Mouse (Mus musculus) neural tube, embryonic 15.5 days (tissue): ENCODE measurements around the gene Evi5. TPM values are rescaled to one million over a fixed set of nuclear protein-coding genes. Genes with fewer than 3 reads are reported as not detected.

Experiments used
- ATAC-seq: fragments of 200-750 bp; cut with Nextera tagmentation; 2 replicates; pipeline ENCODE4 v1.8.0; 2017; ENCODE audit warnings: mild to moderate bottlenecking, moderate TSS enrichment, moderate library complexity; ENCODE audit not compliant: low FRiP score
- H3K27ac ChIP-seq: fragments of 300-500 bp; sonication (generic); replicated peaks from 2 replicates; pipeline ENCODE4 v1.5.1; 2015; ENCODE audit warnings: mild to moderate bottlenecking, inconsistent platforms
- H3K27me3 ChIP-seq: fragments of 300-500 bp; sonication (generic); replicated peaks from 2 replicates; pipeline ENCODE4 v1.6.1; 2015; ENCODE audit warnings: inconsistent platforms
- H3K36me3 ChIP-seq: fragments of 300-500 bp; sonication (generic); 2 replicates; pipeline ENCODE4 v1.6.1; 2015; ENCODE audit warnings: inconsistent platforms
- H3K4me1 ChIP-seq: fragments of 300-500 bp; sonication (generic); 2 replicates; pipeline ENCODE4 v1.6.1; 2015; ENCODE audit warnings: inconsistent platforms
- H3K4me2 ChIP-seq: fragments of 300-500 bp; sonication (generic); 2 replicates; pipeline ENCODE4 v1.6.1; 2015; ENCODE audit warnings: inconsistent platforms, mild to moderate bottlenecking, moderate library complexity
- H3K4me3 ChIP-seq: fragments of 300-500 bp; sonication (generic); replicated peaks from 2 replicates; pipeline ENCODE4 v1.5.1; 2015; ENCODE audit warnings: mild to moderate bottlenecking, inconsistent platforms
- H3K9ac ChIP-seq: fragments of 300-500 bp; sonication (generic); replicated peaks from 2 replicates; pipeline ENCODE4 v1.6.1; 2015; ENCODE audit warnings: mild to moderate bottlenecking, inconsistent platforms
- H3K9me3 ChIP-seq: fragments of 300-500 bp; sonication (generic); replicated peaks from 2 replicates; pipeline ENCODE4 v1.6.1; 2016; ENCODE audit warnings: inconsistent platforms
- WGBS: fragments of 180-500 bp; shearing (Covaris S2); methylation state at CpG from one replicate; pipeline ENCODE4 v1.1.7; 2015; ENCODE audit warnings: mixed read lengths; 5-methylcytosine and 5-hydroxymethylcytosine counted together
- polyA plus RNA-seq: library from polyadenylated mRNA; unstranded; fragments of >200 nt; fragmentation: Nextera tagmentation; extraction: Ambion mirVana; gene quantifications from 2 replicates; pipeline ENCODE4 v1.2.1, GENCODE M21; 2015

The Evi5 gene
- polyA plus RNA-seq, 1 experiment from 2014 or later, result 56.0 TPM

DNA sequence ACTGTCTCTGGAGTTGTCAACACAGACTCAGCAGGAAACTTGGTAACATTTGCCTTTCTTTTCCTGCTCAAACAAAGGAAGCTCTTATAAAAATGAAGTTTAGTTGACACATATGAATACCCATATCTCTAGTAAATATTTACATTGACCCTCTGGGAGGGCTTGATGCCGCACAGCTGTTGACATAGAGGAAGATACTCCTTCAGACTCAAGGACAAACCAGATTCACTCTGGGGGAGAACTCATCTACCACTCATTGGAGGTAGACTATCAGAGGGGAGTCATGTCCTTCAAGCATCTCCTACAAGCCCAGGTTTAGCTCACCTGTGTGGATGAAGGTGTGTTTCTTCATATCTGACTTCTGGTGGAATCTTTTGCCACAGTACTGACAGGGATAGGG, 155.1 kb downstream of the Evi5 start:
- ATAC-seq, result no peak
- Histone ChIP-seq H3K4me1 (peaks cover 31% of the 10 kb centered on the region), H3K4me3 (no peak overlapping the region), H3K9ac (no peak overlapping the region), H3K27me3 (peaks cover 86% of the 10 kb centered on the region), H3K27ac (no peak overlapping the region), H3K4me2 (no peak overlapping the region), H3K9me3 (no peaks in the 10 kb centered on the region), H3K36me3 (no peaks in the 10 kb centered on the region)
- WGBS, result 24% methylated on average over 1 of the region's 1 CpGs

DNA sequence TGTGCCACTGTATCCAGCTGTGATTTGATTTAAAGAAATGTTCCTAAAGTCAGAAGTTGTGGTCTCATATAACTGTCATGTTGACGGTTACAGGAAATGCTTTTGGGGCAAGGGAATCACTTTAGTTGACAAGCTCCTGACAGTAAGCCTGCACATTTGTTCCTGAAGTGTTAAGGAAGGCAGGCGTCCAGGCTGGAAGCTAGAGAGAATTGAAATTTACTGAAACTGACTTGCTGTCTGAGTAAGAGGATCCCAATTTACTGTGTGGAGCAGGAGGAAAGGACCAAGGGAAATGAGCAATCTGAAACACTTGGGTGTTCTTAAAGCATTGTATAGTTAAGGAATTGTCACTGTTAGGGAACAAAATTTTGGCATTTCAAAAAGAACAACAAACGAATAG, 155.7 kb downstream of the Evi5 start:
- 19% methylated on average over 3 of the region's 3 CpGs for WGBS
- Histone ChIP-seq H3K4me3 (no peak overlapping the region), H3K36me3 (no peaks in the 10 kb centered on the region), H3K27ac (no peak overlapping the region), H3K9me3 (no peaks in the 10 kb centered on the region), H3K27me3 (peaks cover 86% of the 10 kb centered on the region), H3K9ac (no peak overlapping the region), H3K4me2 (no peak overlapping the region), H3K4me1 (peaks cover 28% of the 10 kb centered on the region)
- no peak for ATAC-seq

GRCm38 (mm10) chr5:107717871-107718361, 157.0 kb downstream of the Evi5 start:
- Histone ChIP-seq H3K4me2 (no peak overlapping the region), H3K27me3 (peaks cover 84% of the 10 kb centered on the region), H3K4me3 (no peak overlapping the region), H3K27ac (no peak overlapping the region), H3K36me3 (no peaks in the 10 kb centered on the region), H3K9me3 (no peaks in the 10 kb centered on the region), H3K9ac (no peak overlapping the region), H3K4me1 (peaks cover 15% of the 10 kb centered on the region)
- 12% methylated on average over 11 of the region's 11 CpGs for WGBS
- no peak for ATAC-seq

GRCm38 (mm10) chr5:107711689-107712088, 163.2 kb downstream of the Evi5 start:
- Histone ChIP-seq H3K9me3 (no peaks in the 10 kb centered on the region), H3K4me1 (no peaks in the 10 kb centered on the region), H3K36me3 (no peaks in the 10 kb centered on the region), H3K9ac (no peak overlapping the region), H3K4me2 (no peak overlapping the region), H3K27me3 (peaks cover 45% of the 10 kb centered on the region), H3K27ac (no peak overlapping the region), H3K4me3 (no peak overlapping the region)
- 55% methylated on average over 2 of the region's 2 CpGs for WGBS
- ATAC-seq, result no peak

DNA sequence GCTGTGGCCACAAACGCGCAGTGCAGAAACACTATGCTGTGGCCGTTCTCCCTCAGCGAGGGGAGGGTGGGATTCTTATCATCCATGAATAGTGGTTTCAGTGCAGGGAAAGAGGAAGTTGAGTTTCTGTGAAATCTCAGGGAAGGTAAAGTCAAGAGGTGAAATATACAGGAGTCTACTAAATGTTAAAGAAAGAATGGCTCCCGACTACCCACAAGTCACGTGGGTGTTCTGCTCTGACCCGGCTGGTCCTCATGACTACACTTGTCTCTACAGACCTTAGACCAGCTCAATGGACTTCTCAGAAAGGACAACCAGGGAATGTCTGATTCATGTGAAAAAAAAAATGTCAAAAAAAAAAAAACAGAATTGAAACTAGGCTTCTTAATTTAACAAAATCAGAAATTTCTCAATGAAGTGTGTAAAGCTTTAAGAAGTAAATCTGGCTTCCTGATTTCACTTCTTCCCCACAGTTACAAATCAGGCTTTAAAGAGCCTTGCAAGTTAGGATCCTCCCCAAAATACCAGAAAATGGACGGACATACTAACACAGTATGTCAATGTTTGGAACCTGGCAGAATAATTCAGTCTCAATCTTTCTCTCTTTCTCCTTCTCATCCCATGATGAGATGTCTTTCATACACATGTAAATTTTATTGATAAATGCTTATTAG, 166.6 kb downstream of the Evi5 start:
- peaks cover 22% of the 10 kb centered on the region for H3K27me3 ChIP-seq
- H3K4me2 ChIP-seq, result no peak overlapping the region
- H3K4me3 ChIP-seq, result no peak overlapping the region
- ATAC-seq, result no peak
- no peak overlapping the region for H3K27ac ChIP-seq
- H3K4me1 ChIP-seq, result no peaks in the 10 kb centered on the region
- WGBS, result 92% methylated on average over 8 of the region's 8 CpGs
- H3K9ac ChIP-seq, result no peak overlapping the region
- no peaks in the 10 kb centered on the region for H3K9me3 ChIP-seq
- H3K36me3 ChIP-seq, result no peaks in the 10 kb centered on the region

DNA sequence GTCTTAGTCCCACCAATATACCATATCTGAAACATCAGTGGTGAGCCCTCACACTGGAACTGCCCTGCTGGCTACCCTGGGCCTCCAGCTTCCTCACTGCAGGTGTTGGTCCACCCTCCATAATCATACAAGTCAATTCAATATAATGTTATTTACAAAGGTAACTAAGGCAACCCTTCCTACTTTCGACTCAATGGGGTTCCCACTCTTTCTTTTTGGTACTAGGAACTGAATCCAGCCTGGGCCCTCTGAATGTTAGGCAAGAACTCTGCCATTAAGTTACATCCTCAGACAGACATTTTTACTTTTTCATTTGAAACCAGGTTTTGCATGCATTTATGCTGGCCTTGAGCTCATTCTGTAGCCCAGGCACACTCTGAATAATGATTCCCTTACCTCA, 168.6 kb downstream of the Evi5 start:
- no peak for ATAC-seq
- Histone ChIP-seq H3K4me1 (no peaks in the 10 kb centered on the region), H3K36me3 (no peaks in the 10 kb centered on the region), H3K4me3 (no peak overlapping the region), H3K27me3 (peaks cover 15% of the 10 kb centered on the region), H3K4me2 (no peak overlapping the region), H3K9me3 (no peaks in the 10 kb centered on the region), H3K9ac (no peak overlapping the region), H3K27ac (no peak overlapping the region)
- WGBS, result 85% methylated on average over 1 of the region's 1 CpGs

- no peaks in the 10 kb centered on the region for H3K9me3 ChIP-seq
- 88% methylated on average over 4 of the region's 4 CpGs for WGBS
- H3K9ac ChIP-seq, result no peak overlapping the region
- no peaks in the 10 kb centered on the region for H3K4me1 ChIP-seq
- ATAC-seq, result no peak
- H3K4me3 ChIP-seq, result no peak overlapping the region
- H3K27me3 ChIP-seq, result peaks cover 13% of the 10 kb centered on the region
- H3K27ac ChIP-seq, result no peak overlapping the region
- H3K4me2 ChIP-seq, result no peak overlapping the region
- H3K36me3 ChIP-seq, result no peaks in the 10 kb centered on the region
These were observed 169.2 kb downstream of the Evi5 start for GRCm38 (mm10) chr5:107705756-107706155.

- H3K4me3 ChIP-seq, result no peak overlapping the region
- H3K9me3 ChIP-seq, result no peaks in the 10 kb centered on the region
- 88% methylated on average over 6 of the region's 6 CpGs for WGBS
- no peaks in the 10 kb centered on the region for H3K27me3 ChIP-seq
- H3K4me2 ChIP-seq, result no peak overlapping the region
- H3K9ac ChIP-seq, result no peak overlapping the region
- no peak for ATAC-seq
- no peaks in the 10 kb centered on the region for H3K36me3 ChIP-seq
- H3K27ac ChIP-seq, result no peak overlapping the region
- no peaks in the 10 kb centered on the region for H3K4me1 ChIP-seq
These were observed 171.6 kb downstream of the Evi5 start for GRCm38 (mm10) chr5:107703207-107703763.

- H3K27me3 ChIP-seq, result no peaks in the 10 kb centered on the region
- ATAC-seq, result no peak
- no peaks in the 10 kb centered on the region for H3K4me1 ChIP-seq
- no peak overlapping the region for H3K4me3 ChIP-seq
- H3K9ac ChIP-seq, result no peak overlapping the region
- H3K27ac ChIP-seq, result no peak overlapping the region
- H3K9me3 ChIP-seq, result no peaks in the 10 kb centered on the region; the same call in 1 of the 2 replicates
- no peaks in the 10 kb centered on the region for H3K36me3 ChIP-seq
- WGBS, result 86% methylated on average over 9 of the region's 9 CpGs
- no peak overlapping the region for H3K4me2 ChIP-seq
These were observed 173.2 kb downstream of the Evi5 start for GRCm38 (mm10) chr5:107701658-107702057.

DNA sequence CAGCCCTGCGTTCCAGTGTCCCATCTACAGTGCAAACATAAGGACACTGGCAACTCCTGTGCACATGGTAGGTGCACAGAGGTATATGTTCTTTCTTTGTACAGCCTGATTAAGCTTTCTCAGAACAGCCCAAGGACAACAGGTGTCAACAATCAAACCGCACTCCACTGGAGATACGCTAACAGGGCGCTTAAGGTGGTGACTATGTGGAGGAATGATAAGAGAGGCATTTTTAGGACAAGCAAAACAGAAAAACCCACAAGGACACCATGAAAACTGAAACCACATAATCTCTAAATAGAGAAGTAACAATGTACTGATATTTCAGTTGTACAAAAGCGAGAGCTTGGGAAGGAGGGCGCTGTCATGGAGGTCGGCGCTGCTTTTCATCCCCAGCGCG, 174.0 kb downstream of the Evi5 start:
- WGBS, result 93% methylated on average over 10 of the region's 10 CpGs
- Histone ChIP-seq H3K4me1 (no peaks in the 10 kb centered on the region), H3K4me2 (no peak overlapping the region), H3K27ac (no peak overlapping the region), H3K9me3 (no peaks in the 10 kb centered on the region; the same call in 1 of the 2 replicates), H3K4me3 (no peak overlapping the region), H3K9ac (no peak overlapping the region), H3K27me3 (no peaks in the 10 kb centered on the region), H3K36me3 (no peaks in the 10 kb centered on the region)
- ATAC-seq, result no peak

- H3K9ac ChIP-seq, result no peak overlapping the region
- H3K4me1 ChIP-seq, result no peaks in the 10 kb centered on the region
- no peak overlapping the region for H3K4me3 ChIP-seq
- no peak overlapping the region for H3K27ac ChIP-seq
- H3K4me2 ChIP-seq, result no peak overlapping the region
- no peaks in the 10 kb centered on the region; the same call in 1 of the 2 replicates for H3K9me3 ChIP-seq
- no peak for ATAC-seq
- 84% methylated on average over 8 of the region's 8 CpGs for WGBS
- H3K36me3 ChIP-seq, result no peaks in the 10 kb centered on the region
- no peaks in the 10 kb centered on the region for H3K27me3 ChIP-seq
These were observed 176.0 kb downstream of the Evi5 start for GRCm38 (mm10) chr5:107698888-107699287.

DNA sequence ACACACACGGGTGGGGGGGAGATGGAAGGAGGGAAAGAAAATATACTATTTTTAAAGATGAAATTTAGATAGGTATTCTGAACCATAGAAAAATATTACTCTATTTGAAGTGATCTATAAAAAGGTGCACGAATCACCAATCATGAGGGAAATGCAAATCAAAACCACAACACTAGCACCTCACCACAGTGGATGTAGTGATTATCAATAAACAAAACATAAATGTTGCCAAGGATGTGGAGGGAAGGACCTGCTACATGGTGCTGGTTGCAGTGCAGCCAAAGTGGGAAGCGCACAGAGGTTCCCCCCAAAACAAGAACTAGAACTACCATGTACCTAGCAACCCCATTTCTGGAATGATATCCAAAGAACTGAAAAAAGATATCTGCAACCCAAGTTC, 179.9 kb downstream of the Evi5 start:
- H3K36me3 ChIP-seq, result no peaks in the 10 kb centered on the region
- H3K9ac ChIP-seq, result no peak overlapping the region
- no peak overlapping the region for H3K4me3 ChIP-seq
- H3K9me3 ChIP-seq, result no peaks in the 10 kb centered on the region; the same call in 1 of the 2 replicates
- WGBS, result 84% methylated on average over 3 of the region's 3 CpGs
- no peaks in the 10 kb centered on the region for H3K4me1 ChIP-seq
- no peak for ATAC-seq
- H3K27ac ChIP-seq, result no peak overlapping the region
- H3K4me2 ChIP-seq, result no peak overlapping the region
- peaks cover 4% of the 10 kb centered on the region for H3K27me3 ChIP-seq
